Mouse (Mus musculus) lung, adult 2 months (tissue): Measurements from ENCODE around the gene Fxyd6. TPM values are rescaled to one million over a fixed set of nuclear protein-coding genes. Genes with fewer than 3 reads are reported as not detected.

Experiments
- DNase-seq: peaks from one replicate; pipeline ENCODE4 v3.0.0; 2022
- H3K4me1 ChIP-seq: fragments of 200-500 bp; 2 replicates; pipeline ENCODE4 v1.6.1; 2011; ENCODE audit warnings: low read length; ENCODE audit not compliant: control insufficient read depth, insufficient read depth
- H3K4me3 ChIP-seq: fragments of 200-500 bp; replicated peaks from 2 replicates; pipeline ENCODE3; 2011; ENCODE audit warnings: low read depth, mild to moderate bottlenecking, control low read depth, low read length; ENCODE audit errors: extremely low read depth
- CTCF ChIP-seq: fragments of 200-500 bp; IDR thresholded peaks from 2 replicates; pipeline ENCODE4 v1.5.1; 2011; ENCODE audit warnings: mild to moderate bottlenecking, low read length, control low read depth; ENCODE audit not compliant: insufficient read depth
- POLR2A ChIP-seq: fragments of 200-500 bp; IDR thresholded peaks from 2 replicates; pipeline ENCODE4 v1.6.1; 2011; ENCODE audit warnings: low read depth, mild to moderate bottlenecking, control low read depth, low read length, borderline replicate concordance; ENCODE audit errors: extremely low read depth
- WGBS: fragments of 180-500 bp; shearing (Covaris S2); methylation state at CpG from one replicate; pipeline ENCODE4 v1.1.7; 2018; 5-methylcytosine and 5-hydroxymethylcytosine counted together
- polyA plus RNA-seq: library from polyadenylated mRNA; depleted of rRNA; stranded (reverse); fragments of >200 nt; gene quantifications from 2 replicates; pipeline ENCODE4 v1.2.3, GENCODE M21; 2012; rRNA removed

The Fxyd6 gene
- polyA plus RNA-seq, result 19.8 and 31.7 TPM in 2 replicates

- no peak for TF ChIP-seq POLR2A
- no peak for TF ChIP-seq CTCF
- peak within 1 kb of the TSS; percentile 12 for H3K4me3 ChIP-seq
- WGBS, result 2% methylated on average over 28 of the region's 28 CpGs
- H3K4me1 ChIP-seq, result no peaks in the 10 kb centered on the region
- peak; percentile 26 for DNase-seq
Measured at GRCm38 (mm10) chr9:45370117-45370561, at the start of gene Fxyd6. Gene Fxyd6 (plus strand): TSS chr9:45370185.

DNA sequence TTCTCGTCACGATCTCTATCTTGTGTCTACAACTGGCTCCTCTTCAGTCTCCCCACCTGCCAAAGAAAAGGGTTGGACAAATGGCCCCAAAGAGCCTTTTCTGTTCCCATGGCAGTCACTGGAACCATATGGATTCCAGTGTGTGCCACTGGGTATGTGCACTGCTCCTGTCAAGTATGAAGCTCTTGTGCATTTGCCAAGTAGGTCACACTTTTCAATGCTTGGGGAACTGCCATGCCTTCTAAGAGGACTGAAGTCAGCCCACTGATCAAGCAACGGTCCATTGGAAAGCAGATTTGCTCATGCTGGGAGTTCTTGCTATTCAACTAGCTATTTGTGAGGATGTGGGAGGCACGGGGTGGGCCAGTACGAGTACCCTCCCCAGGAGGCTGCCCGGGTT, 48.5 kb upstream of the Fxyd6 start:
- no peak overlapping the region for H3K4me3 ChIP-seq
- H3K4me1 ChIP-seq, result no peaks in the 10 kb centered on the region
- TF ChIP-seq CTCF (no peak), POLR2A (no peak)
- no peak for DNase-seq
- 81% methylated on average over 6 of the region's 6 CpGs for WGBS

DNA sequence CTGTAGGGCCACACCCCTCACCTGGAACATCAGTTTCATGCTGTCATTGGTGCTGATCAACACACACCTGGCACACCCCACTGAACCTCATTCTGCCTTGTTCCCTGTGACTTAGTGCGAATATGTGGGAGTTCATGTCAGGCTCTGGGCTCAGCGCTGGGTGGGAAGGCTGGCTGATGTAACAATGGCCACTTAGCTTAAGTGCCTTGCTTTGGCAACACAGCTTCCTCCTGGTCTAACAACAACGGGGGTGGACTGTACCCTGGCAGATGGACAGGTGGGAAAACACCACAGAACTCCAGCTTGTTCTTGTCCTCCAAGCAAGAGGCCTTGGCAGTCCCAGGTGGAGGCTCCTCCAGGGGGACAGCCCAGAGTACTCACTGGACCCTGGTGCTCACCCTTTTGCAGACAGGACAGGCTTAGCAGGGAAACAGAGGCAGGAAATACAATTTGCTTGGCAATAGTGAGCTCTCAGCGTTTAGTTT, 48.0 kb upstream of the Fxyd6 start:
- WGBS, result 69% methylated on average over 4 of the region's 4 CpGs
- DNase-seq, result peak; percentile 21

DNA sequence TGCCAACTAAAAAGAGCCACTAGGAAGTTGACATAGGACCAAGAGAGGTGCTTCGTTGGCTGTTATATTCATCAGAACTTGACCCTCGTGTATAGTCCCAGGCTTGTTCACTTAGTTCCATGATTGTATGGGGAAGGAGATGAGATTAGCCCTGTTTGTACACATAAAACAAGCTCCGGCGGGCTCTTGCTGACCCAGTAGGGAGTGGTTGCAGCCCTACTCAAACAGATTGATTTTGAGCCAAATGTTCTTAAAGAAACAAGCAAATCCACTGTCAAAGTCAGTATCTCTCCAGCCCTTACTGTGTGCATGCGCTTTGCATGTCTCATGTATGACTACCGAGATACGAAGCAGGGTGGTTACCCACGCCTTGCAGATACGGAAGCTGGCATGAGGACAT, 43.6 kb upstream of the Fxyd6 start:
- DNase-seq, result no peak
- TF ChIP-seq CTCF (no peak), POLR2A (no peak)
- Histone ChIP-seq H3K4me3 (no peak overlapping the region), H3K4me1 (no peaks in the 10 kb centered on the region)
- 82% methylated on average over 9 of the region's 9 CpGs for WGBS

More for the DNA sequence above, 48.0 kb upstream of the Fxyd6 start:
- no peak for TF ChIP-seq POLR2A
- TF ChIP-seq CTCF, result no peak
- H3K4me3 ChIP-seq, result no peak overlapping the region
- H3K4me1 ChIP-seq, result no peaks in the 10 kb centered on the region

GRCm38 (mm10) chr9:45328263-45328662, 41.7 kb upstream of the Fxyd6 start:
- Histone ChIP-seq H3K4me3 (no peak overlapping the region), H3K4me1 (no peaks in the 10 kb centered on the region)
- TF ChIP-seq POLR2A (no peak), CTCF (no peak)
- 81% methylated on average over 4 of the region's 4 CpGs for WGBS
- DNase-seq, result no peak

DNA sequence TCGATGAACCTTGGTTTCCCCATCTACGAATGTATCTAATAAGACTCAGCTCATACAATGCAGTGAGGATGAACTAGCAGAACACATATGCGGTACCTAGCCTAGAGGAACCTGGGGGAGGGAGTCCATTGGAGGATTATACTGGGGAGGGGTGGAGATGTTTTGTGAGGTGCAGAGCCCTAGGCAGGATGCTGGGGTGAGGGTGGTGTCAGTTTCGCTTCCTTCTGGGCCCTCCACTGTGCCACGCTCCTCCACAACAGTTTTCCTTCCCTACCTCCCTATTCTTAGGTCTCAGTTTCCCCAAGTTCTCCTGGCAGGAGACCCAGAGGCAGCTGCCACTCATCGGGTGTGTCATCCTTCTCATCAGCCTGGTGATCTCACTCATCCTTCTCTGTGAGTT, 40.4 kb upstream of the Fxyd6 start:
- no peaks in the 10 kb centered on the region for H3K4me1 ChIP-seq
- 85% methylated on average over 6 of the region's 6 CpGs for WGBS
- no peak for TF ChIP-seq POLR2A
- no peak for TF ChIP-seq CTCF
- DNase-seq, result no peak
- H3K4me3 ChIP-seq, result no peak overlapping the region

- 53% methylated on average over 2 of the region's 2 CpGs for whole genome bisulfite sequencing
- TF ChIP-seq POLR2A (no peak), CTCF (no peak)
- no peak for DNase-seq
- Histone ChIP-seq H3K4me3 (no peak overlapping the region), H3K4me1 (no peaks in the 10 kb centered on the region)
Measured at GRCm38 (mm10) chr9:45337406-45337805, 32.6 kb upstream of the Fxyd6 start.

- TF ChIP-seq POLR2A (no peak), CTCF (no peak)
- WGBS, result 93% methylated on average over 3 of the region's 3 CpGs
- no peak overlapping the region for H3K4me3 ChIP-seq
- no peak for DNase-seq
- H3K4me1 ChIP-seq, result no peaks in the 10 kb centered on the region
Measured at GRCm38 (mm10) chr9:45343066-45343465, 26.9 kb upstream of the Fxyd6 start.

GRCm38 (mm10) chr9:45345516-45345915, 24.5 kb upstream of the Fxyd6 start:
- no peak for DNase-seq

GRCm38 (mm10) chr9:45346276-45346675, 23.7 kb upstream of the Fxyd6 start:
- Histone ChIP-seq H3K4me1 (no peaks in the 10 kb centered on the region), H3K4me3 (no peak overlapping the region)
- TF ChIP-seq POLR2A (no peak), CTCF (no peak)
- no peak for DNase-seq
- WGBS, result 66% methylated on average over 6 of the region's 6 CpGs

More at GRCm38 (mm10) chr9:45345516-45345915, 24.5 kb upstream of the Fxyd6 start:
- 66% methylated on average over 2 of the region's 2 CpGs for WGBS
- TF ChIP-seq POLR2A (no peak), CTCF (no peak; the same call in 1 of the 2 replicates)
- Histone ChIP-seq H3K4me1 (no peaks in the 10 kb centered on the region), H3K4me3 (no peak overlapping the region)

GRCm38 (mm10) chr9:45348560-45348959, 21.4 kb upstream of the Fxyd6 start:
- Histone ChIP-seq H3K4me1 (no peaks in the 10 kb centered on the region), H3K4me3 (no peak overlapping the region)
- TF ChIP-seq CTCF, result no peak
- TF ChIP-seq POLR2A, result no peak
- WGBS, result 77% methylated on average over 6 of the region's 6 CpGs
- no peak for DNase-seq
